In the genomic region with DNA sequence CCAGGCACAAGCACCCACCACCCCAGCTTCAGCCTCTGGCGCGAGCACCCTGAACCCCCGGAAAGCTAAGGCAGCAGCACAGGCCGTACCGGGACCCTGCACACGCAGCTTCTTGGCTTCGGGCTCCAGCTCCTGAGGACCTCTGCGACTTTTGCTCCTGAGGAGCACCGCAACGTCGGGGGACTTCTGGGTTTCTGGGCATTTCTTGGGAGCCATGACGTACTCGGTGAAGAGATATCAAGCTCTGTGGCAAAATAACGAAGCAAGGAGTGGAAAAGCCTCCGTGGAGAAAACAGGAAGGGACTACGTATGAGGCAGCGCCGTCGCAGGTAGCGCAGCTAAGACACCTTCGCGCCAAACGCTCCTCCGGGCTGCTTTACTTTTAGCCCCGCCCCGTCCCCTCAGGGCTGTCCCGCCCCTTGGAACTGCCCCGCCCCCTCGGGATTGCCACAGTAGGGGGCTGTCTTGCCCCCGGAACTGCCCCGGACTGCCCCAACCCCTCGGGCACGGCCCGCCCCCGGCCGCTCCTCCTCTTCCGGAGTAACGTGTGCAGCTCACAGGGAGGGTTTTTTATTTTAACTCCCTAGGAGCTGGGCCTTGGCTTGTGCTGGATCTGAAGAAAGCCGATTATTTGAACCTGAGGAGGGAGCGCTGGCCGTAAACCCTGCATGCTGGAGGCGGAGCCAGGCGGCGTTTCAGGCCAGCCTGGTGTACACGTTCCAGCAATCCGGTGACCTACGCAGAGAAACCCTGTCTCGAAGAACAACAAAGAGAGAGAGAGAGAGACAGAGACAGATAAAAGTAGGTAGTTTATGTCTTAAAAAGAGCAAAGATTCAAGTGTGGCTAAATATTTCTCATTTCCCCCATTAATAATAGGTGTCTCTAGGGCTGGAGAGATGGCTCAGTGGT, we compare ENCODE assay signal across 8 mouse cellular contexts. TPM values are rescaled to one million over a fixed set of nuclear protein-coding genes. Genes with fewer than 3 reads are reported as not detected.
DNase-seq lines count a peak whose midpoint lies in the region; ATAC-seq lines count a peak whose summit lies in the region.

TSS of gene Ddb2 (minus strand) at position 382 of the 910 bp plus-strand sequence.

- DNase-seq in MEL-GATA-1-ER (ENCODE audit: extremely low read depth, low read depth), result peak; percentile 80
- peak; percentile 87 for DNase-seq in cerebellum, adult 8-10 months
- peak; percentile 94 for DNase-seq in forelimb bud, embryonic 11.5 days (ENCODE audit: low read depth, low spot score)
- DNase-seq in layer of hippocampus, adult 9-10 months (ENCODE audit: low spot score), result peak; percentile 46
- DNase-seq in ovary, postnatal 10 days (ENCODE audit: low spot score), result peak; percentile 65
- DNase-seq in thymus, postnatal 10 days (ENCODE audit: low spot score in 2 of 2), result peak; percentile 92 to 97

- ATAC-seq in hematopoietic stem cell, adult 5-6 weeks (replicated peaks in 1 of 2; ENCODE audit: insufficient read depth in 1 of 2, low FRiP score in 2 of 2, low TSS enrichment in 1 of 2, low read depth in 1 of 2, poor library complexity in 2 of 2, severe bottlenecking in 2 of 2), result peak; percentile 94 to 98
- ATAC-seq in lung, embryonic 16.5 days (ENCODE audit: low read depth), result peak; percentile 99

- H3K9ac ChIP-seq in lung, embryonic 16.5 days (ENCODE audit: low read length), result peak within 1 kb of the TSS; percentile 73

- no peaks in the 10 kb centered on the region for H3K9me3 ChIP-seq in lung, embryonic 16.5 days (ENCODE audit: control insufficient read depth, low read length)

- peak within 1 kb of the TSS; percentile 98 for H3K27ac ChIP-seq in lung, embryonic 16.5 days (ENCODE audit: low read length)

- no peaks in the 10 kb centered on the region; the same call in 1 of the 2 replicates for H3K36me3 ChIP-seq in lung, embryonic 16.5 days (ENCODE audit: control insufficient read depth, insufficient read depth, low read length)

- H3K4me1 ChIP-seq in lung, embryonic 16.5 days (replicated peaks; ENCODE audit: control insufficient read depth, insufficient read depth, low read length), result no peaks in the 10 kb centered on the region; the same call in 1 of the 2 replicates

- no peaks in the 10 kb centered on the region for H3K27me3 ChIP-seq in lung, embryonic 16.5 days (ENCODE audit: control insufficient read depth, insufficient read depth, low read depth, low read length)

- peak within 1 kb of the TSS; percentile 69 for H3K4me3 ChIP-seq in lung, embryonic 16.5 days (ENCODE audit: low read length)

- H3K4me2 ChIP-seq in lung, embryonic 16.5 days (ENCODE audit: low read depth, low read length), result peak within 1 kb of the TSS; percentile 73

- WGBS in lung, embryonic 16.5 days, result under 1% methylated on average over 48 of the region's 48 CpGs

RNA-seq across cellular contexts. Expression of gene Ddb2, which starts in this region (rescaled TPM):
- total RNA-seq in hematopoietic stem cell, adult 5-6 weeks (2017), result 30.8 and 33.9 TPM in 2 replicates
- polyA plus RNA-seq in lung, embryonic 16.5 days (2015; fragmentation: Nextera tagmentation; extraction: Ambion mirVana), result 22.0 and 22.1 TPM in 2 replicates

Comparison
In these comparisons a context has a peak if more than half of its experiments do, and no peak if none do; other contexts are left out.
1. Peak in every context shown above with its lines: DNase-seq, ATAC-seq, H3K4me3 ChIP-seq and H3K27ac ChIP-seq.